In the genomic region with DNA sequence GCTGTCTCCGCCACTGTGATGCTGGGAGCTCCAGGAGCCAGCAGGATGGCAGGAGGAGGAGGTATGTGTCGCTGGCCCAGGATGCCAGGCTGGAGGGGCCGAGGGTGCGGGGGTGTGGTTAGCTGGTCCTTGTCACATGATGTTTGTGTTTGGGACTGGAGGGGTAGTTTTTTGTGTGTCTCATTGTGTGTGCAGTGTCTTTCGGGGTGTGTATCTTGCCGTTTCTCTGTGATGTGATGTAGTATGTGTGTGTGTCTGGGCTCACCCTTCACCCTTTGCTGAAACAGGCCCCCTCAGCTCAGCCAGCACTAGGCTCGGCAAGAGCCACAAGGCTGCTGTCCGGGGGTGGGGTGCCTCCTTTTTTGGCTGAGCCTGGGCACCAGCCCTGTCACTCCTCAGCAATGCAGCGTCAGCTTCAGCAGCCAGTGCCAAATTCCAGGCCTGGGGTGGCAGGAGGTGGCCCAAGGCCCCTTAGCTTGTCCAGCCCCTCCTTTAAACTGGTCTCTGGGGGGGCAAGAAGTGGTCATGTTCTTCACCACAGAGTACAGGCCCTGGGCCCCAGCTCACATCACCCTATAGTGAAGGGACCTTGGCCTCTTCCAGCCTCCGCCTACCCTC, we compare ENCODE assay signal across 9 mouse cellular contexts. TPM values are rescaled to one million over a fixed set of nuclear protein-coding genes. Genes with fewer than 3 reads are reported as not detected.
DNase-seq lines count a peak whose midpoint lies in the region; ATAC-seq lines count a peak whose summit lies in the region.
"Had no signal": no experiment of that assay in that cellular context is flagged by ENCODE, and none has a peak within 500 bp of the region (broad histone marks: within the 10 kb centered on the region; RNA-seq: fewer than 3 reads in every experiment).

No protein-coding gene starts in this region.

- peaks cover 52% of the 10 kb centered on the region for H3K36me3 ChIP-seq in forebrain, embryonic 10.5 days (replicated peaks)
- peaks cover 40% of the 10 kb centered on the region for H3K36me3 ChIP-seq in hindbrain, embryonic 13.5 days

- peak; percentile 48 for ATAC-seq in hindbrain, embryonic 13.5 days (ENCODE audit: low FRiP score)

- peaks cover 37% of the 10 kb centered on the region for H3K4me1 ChIP-seq in forebrain, embryonic 10.5 days
- peaks cover 55% of the 10 kb centered on the region for H3K4me1 ChIP-seq in hindbrain, embryonic 13.5 days (replicated peaks)

- H3K4me3 ChIP-seq in forebrain, embryonic 10.5 days = peak overlapping the region; percentile 56
- peak overlapping the region; percentile 65 for H3K4me3 ChIP-seq in hindbrain, embryonic 13.5 days

- peak overlapping the region; percentile 91 for H3K9ac ChIP-seq in hindbrain, embryonic 13.5 days

- no peaks in the 10 kb centered on the region for H3K27me3 ChIP-seq in forebrain, embryonic 10.5 days (ENCODE audit: poor library complexity, severe bottlenecking)
- no peaks in the 10 kb centered on the region for H3K27me3 ChIP-seq in hindbrain, embryonic 13.5 days

- H3K27ac ChIP-seq in forebrain, embryonic 10.5 days = peak overlapping the region; percentile 83
- H3K27ac ChIP-seq in hindbrain, embryonic 13.5 days = peak overlapping the region; percentile 89

- no peaks in the 10 kb centered on the region for H3K9me3 ChIP-seq in forebrain, embryonic 10.5 days
- no peaks in the 10 kb centered on the region for H3K9me3 ChIP-seq in hindbrain, embryonic 13.5 days

- peak overlapping the region; percentile 94 for H3K4me2 ChIP-seq in hindbrain, embryonic 13.5 days

- peak; percentile 55 for DNase-seq in kidney, postnatal 10 days
- no peak for DNase-seq in kidney, adult 8-10 months
- DNase-seq in adrenal gland, adult 2 months = peak; percentile 85
- no peak for DNase-seq in forebrain, embryonic 10.5 days (ENCODE audit: extremely low spot score, low spot score)
- DNase-seq in lung, postnatal 14 days = peak; percentile 44
- no peak for DNase-seq in thymus, postnatal 14 days
- no peak for DNase-seq in layer of hippocampus, postnatal 36 days

- 34% methylated on average over 10 of the region's 10 CpGs for WGBS in forebrain, embryonic 10.5 days
- WGBS in hindbrain, embryonic 13.5 days = 22% methylated on average over 10 of the region's 10 CpGs

RNA-seq across cellular contexts. Expression of a gene that starts 35.1 kb away (rescaled TPM):
- 10 to 100 TPM; 29.0 to 29.3 TPM for total RNA-seq in adrenal gland, adult 2 months (2021)
- polyA plus RNA-seq in adrenal gland, adult 2 months (2012; rRNA removed) = 96.3 and 106 TPM in 2 replicates
- 1.6 and 2.2 TPM in 2 replicates for polyA plus RNA-seq in forebrain, embryonic 10.5 days (2016; fragmentation: Nextera tagmentation; extraction: Ambion mirVana)
- polyA plus RNA-seq in hindbrain, embryonic 13.5 days (2015; fragmentation: Nextera tagmentation; extraction: Ambion mirVana) = 6.6 and 6.7 TPM in 2 replicates
- 10 to 100 TPM; 73.4 to 75.4 TPM for total RNA-seq in layer of hippocampus, postnatal 36 days (2021)

RNA-seq across cellular contexts. Expression of a gene that starts 49.7 kb away (rescaled TPM):
- under 1 TPM in 1 of 2 experiments, not detected in 1; 0.59 TPM for total RNA-seq in adrenal gland, adult 2 months (2021)
- 0.07 and 0.09 TPM in 2 replicates for polyA plus RNA-seq in adrenal gland, adult 2 months (2012; rRNA removed)
- polyA plus RNA-seq in forebrain, embryonic 10.5 days (2016; fragmentation: Nextera tagmentation; extraction: Ambion mirVana) = 0.30 and 0.41 TPM in 2 replicates
- polyA plus RNA-seq in hindbrain, embryonic 13.5 days (2015; fragmentation: Nextera tagmentation; extraction: Ambion mirVana) = 0.96 and 1.2 TPM in 2 replicates
- total RNA-seq in layer of hippocampus, postnatal 36 days (2021) = not detected
- total RNA-seq: left cerebral cortex, postnatal 10 days had no signal

Comparison
In these comparisons a context has a peak if more than half of its experiments do, and no peak if none do; other contexts are left out.
1. DNase-seq: peak in kidney, postnatal 10 days (single experiment), adrenal gland, adult 2 months (single experiment) and lung, postnatal 14 days (single experiment); none in kidney, adult 8-10 months (0 of 2), forebrain, embryonic 10.5 days (single experiment), thymus, postnatal 14 days (single experiment) and layer of hippocampus, postnatal 36 days (0 of 2).
2. RNA of a gene that starts 35.1 kb away (polyA plus RNA-seq): 96.3 to 106 TPM in adrenal gland, adult 2 months; 6.6 to 6.7 TPM in hindbrain, embryonic 13.5 days and 1.6 to 2.2 TPM in forebrain, embryonic 10.5 days; every median in the first group is over 10 times any median in the second.